Mouse (Mus musculus) gastrocnemius, adult 18-20 months (tissue): ENCODE data around the gene Nkx3-2. TPM values are rescaled to one million over a fixed set of nuclear protein-coding genes. Genes with fewer than 3 reads are reported as not detected.

ENCODE experiments used
- total RNA-seq, 2 experiments: library from RNA; stranded (reverse); gene quantifications; 2 replicates each; pipeline ENCODE4 v1.2.3; 2021

Nkx3-2 gene
- total RNA-seq, 2 experiments from 2014 or later = not detected

Other genes starting within 250 kb of the Nkx3-2 start
- gene Rab28, start 56.3 kb downstream of the Nkx3-2 start, total RNA-seq = 10 to 100 TPM; 85.9 to 91.7 TPM
- 10 to 100 TPM; 14.5 to 15.3 TPM for gene Bod1l, start 79.8 kb upstream of the Nkx3-2 start, total RNA-seq